Mouse (Mus musculus): ENCODE measurements around the gene Tpbpb. TPM values are rescaled to one million over a fixed set of nuclear protein-coding genes. Genes with fewer than 3 reads are reported as not detected.

Tpbpb gene
- polyA plus RNA-seq, 1 experiment from 2014 or later = not detected

Other genes with a start within 250 kb of the Tpbpb start
- gene BC051665, start 118.5 kb downstream of the Tpbpb start, polyA plus RNA-seq (2015; fragmentation: Nextera tagmentation; extraction: Ambion mirVana) = not detected in 2 replicates
- not detected in 2 replicates for gene Ctsll3, start 102.0 kb downstream of the Tpbpb start, polyA plus RNA-seq (2015; fragmentation: Nextera tagmentation; extraction: Ambion mirVana)
- gene 4930486L24Rik, start 40.4 kb downstream of the Tpbpb start, polyA plus RNA-seq (2015; fragmentation: Nextera tagmentation; extraction: Ambion mirVana) = 0.76 TPM in 1 of 2 replicates, not detected in the other
- gene Gm49392, start 8.0 kb downstream of the Tpbpb start, polyA plus RNA-seq (2015; fragmentation: Nextera tagmentation; extraction: Ambion mirVana) = 0.48 TPM in 1 of 2 replicates, not detected in the other
- gene Ctla2b, start 7.4 kb downstream of the Tpbpb start, polyA plus RNA-seq (2015; fragmentation: Nextera tagmentation; extraction: Ambion mirVana) = 6.5 and 9.0 TPM in 2 replicates
- not detected in 2 replicates for gene Gm49393, start 30.7 kb upstream of the Tpbpb start, polyA plus RNA-seq (2015; fragmentation: Nextera tagmentation; extraction: Ambion mirVana)
- 3.9 TPM in 1 of 2 replicates, not detected in the other for gene Gm49391, start 31.7 kb upstream of the Tpbpb start, polyA plus RNA-seq (2015; fragmentation: Nextera tagmentation; extraction: Ambion mirVana)
- gene Ctla2a, start 31.7 kb upstream of the Tpbpb start, polyA plus RNA-seq (2015; fragmentation: Nextera tagmentation; extraction: Ambion mirVana) = 86.3 and 102 TPM in 2 replicates
- not detected in 2 replicates for gene Tpbpa, start 37.1 kb upstream of the Tpbpb start, polyA plus RNA-seq (2015; fragmentation: Nextera tagmentation; extraction: Ambion mirVana)
- gene Ctsj, start 101.1 kb upstream of the Tpbpb start, polyA plus RNA-seq (2015; fragmentation: Nextera tagmentation; extraction: Ambion mirVana) = 0.11 and 0.24 TPM in 2 replicates
- not detected in 2 replicates for gene Ctsq, start 135.8 kb upstream of the Tpbpb start, polyA plus RNA-seq (2015; fragmentation: Nextera tagmentation; extraction: Ambion mirVana)